Mouse (Mus musculus) heart, postnatal 25 days (tissue): ENCODE measurements around the gene Ppfibp2. TPM values are rescaled to one million over a fixed set of nuclear protein-coding genes. Genes with fewer than 3 reads are reported as not detected.

ENCODE experiments used
- DNase-seq: peaks from one replicate; pipeline ENCODE4 v3.0.0; 2022; ENCODE audit warnings: low spot score
- intact Hi-C: fragments of 180-260 bp; cut with DNase I; formaldehyde crosslinking; loops from one replicate; pipeline ENCODE4 v1.15.1; 2025
- total RNA-seq, 2 experiments: library from RNA; stranded (reverse); gene quantifications; 2 replicates each; pipeline ENCODE4 v1.2.3; 2021

Gene Ppfibp2
- total RNA-seq, 2 experiments from 2014 or later, result 20.4 to 20.9 TPM

GRCm38 (mm10) chr7:107661189-107661842 is 66.3 kb downstream of the Ppfibp2 start:
- intact Hi-C loops, result loop anchor here (1.0 to 5.0 kb wide), 4 partner anchors 47 to 119 kb away; no protein-coding TSS in a partner anchor

GRCm38 (mm10) chr7:107661843-107662281 is 66.9 kb downstream of the Ppfibp2 start:
- DNase-seq, result no peak
- intact Hi-C loops, result loop anchor here (1.0 to 5.0 kb wide), 4 partner anchors 47 to 118 kb away; no protein-coding TSS in a partner anchor

More at GRCm38 (mm10) chr7:107661189-107661842, 66.3 kb downstream of the Ppfibp2 start:
- peak; percentile 7 for DNase-seq

GRCm38 (mm10) chr7:107663621-107664020 is 68.6 kb downstream of the Ppfibp2 start:
- no peak for DNase-seq
- intact Hi-C loops, result loop anchor here (5.0 kb wide), 1 partner anchor 71 kb away; no protein-coding TSS in a partner anchor

GRCm38 (mm10) chr7:107664063-107665056 is 69.4 kb downstream of the Ppfibp2 start:
- intact Hi-C loops, result loop anchor here (5.0 kb wide), 1 partner anchor 72 kb away; no protein-coding TSS in a partner anchor
- peak; percentile 4 for DNase-seq

- intact Hi-C loops, result no loop called here
- DNase-seq, result no peak
Observed at GRCm38 (mm10) chr7:107665221-107665585, 70.2 kb downstream of the Ppfibp2 start.

- intact Hi-C loops, result no loop called here
- peak; percentile 26 for DNase-seq
Observed at GRCm38 (mm10) chr7:107665586-107666261, 70.7 kb downstream of the Ppfibp2 start.

GRCm38 (mm10) chr7:107666262-107666902 is 71.4 kb downstream of the Ppfibp2 start:
- intact Hi-C loops, result no loop called here
- DNase-seq, result no peak

GRCm38 (mm10) chr7:107668514-107668913 is 73.5 kb downstream of the Ppfibp2 start:
- intact Hi-C loops, result no loop called here
- no peak for DNase-seq

- no peak for DNase-seq
Observed at GRCm38 (mm10) chr7:107675224-107675623, 80.2 kb downstream of the Ppfibp2 start.

GRCm38 (mm10) chr7:107680151-107680852 is 85.3 kb downstream of the Ppfibp2 start:
- intact Hi-C loops, result no loop called here
- DNase-seq, result no peak

More at GRCm38 (mm10) chr7:107675224-107675623, 80.2 kb downstream of the Ppfibp2 start:
- intact Hi-C loops, result no loop called here

- no peak for DNase-seq
- intact Hi-C loops, result no loop called here
Observed at GRCm38 (mm10) chr7:107681306-107681705, 86.3 kb downstream of the Ppfibp2 start.

- no peak for DNase-seq
- intact Hi-C loops, result no loop called here
Observed at GRCm38 (mm10) chr7:107683162-107683561, 88.2 kb downstream of the Ppfibp2 start.

GRCm38 (mm10) chr7:107683622-107684021 is 88.6 kb downstream of the Ppfibp2 start:
- intact Hi-C loops, result no loop called here
- DNase-seq, result no peak

- intact Hi-C loops, result no loop called here
- DNase-seq, result no peak
Observed at GRCm38 (mm10) chr7:107685238-107685954, 90.4 kb downstream of the Ppfibp2 start.

GRCm38 (mm10) chr7:107685955-107686285 is 90.9 kb downstream of the Ppfibp2 start:
- no peak for DNase-seq
- intact Hi-C loops, result no loop called here

- intact Hi-C loops, result no loop called here
- DNase-seq, result no peak
Observed at GRCm38 (mm10) chr7:107687412-107687811, 92.4 kb downstream of the Ppfibp2 start.

GRCm38 (mm10) chr7:107688040-107688439 is 93.0 kb downstream of the Ppfibp2 start:
- no peak for DNase-seq
- intact Hi-C loops, result no loop called here
